Mouse (Mus musculus): Measurements from ENCODE around the gene Tmem247. TPM values are rescaled to one million over a fixed set of nuclear protein-coding genes. Genes with fewer than 3 reads are reported as not detected.

Gene Tmem247
- polyA plus RNA-seq, 1 experiment = not detected

DNA sequence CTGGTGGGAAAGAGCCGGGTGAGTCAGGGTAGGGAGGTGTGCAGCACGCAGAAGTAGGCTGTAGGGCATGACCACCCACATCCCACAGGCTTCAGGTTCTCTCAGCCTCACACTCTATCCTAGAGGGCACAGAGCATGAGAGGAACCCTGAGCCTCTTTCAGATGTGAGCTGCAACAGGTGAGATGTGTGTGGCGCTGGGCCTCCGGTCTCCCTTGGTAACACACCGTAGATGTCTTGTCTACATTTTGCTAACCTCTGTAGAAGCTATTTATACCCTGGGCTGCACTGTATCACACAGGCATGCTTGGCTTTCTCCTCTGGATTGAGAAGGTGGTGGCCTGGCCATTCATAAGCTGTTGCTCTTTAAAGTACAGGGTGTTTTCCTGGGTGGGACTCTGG is 51.4 kb downstream of the Tmem247 start:
- H3K4me1 ChIP-seq (replicated peaks; ENCODE audit: control insufficient read depth, insufficient read depth, low read length) = peaks cover 39% of the 10 kb centered on the region
- no peaks in the 10 kb centered on the region for H3K27me3 ChIP-seq (ENCODE audit: control insufficient read depth, insufficient read depth, low read length)
- H3K27ac ChIP-seq (ENCODE audit: control insufficient read depth, insufficient read depth, low read length) = no peak overlapping the region
- no peak for DNase-seq
- H3K4me3 ChIP-seq (ENCODE audit: control insufficient read depth, insufficient read depth, low read length) = no peak overlapping the region
- H3K36me3 ChIP-seq (ENCODE audit: control insufficient read depth, insufficient read depth, low read length) = no peaks in the 10 kb centered on the region
- 62% methylated on average over 5 of the region's 5 CpGs for WGBS
- no peak for TF ChIP-seq CTCF (IDR thresholded peaks at IDR 0.05; ENCODE audit: borderline replicate concordance, control insufficient read depth, extremely low read depth, insufficient read depth, low read length, poor library complexity)
- no peak for TF ChIP-seq POLR2A (IDR thresholded peaks at IDR 0.05; ENCODE audit: control insufficient read depth, extremely low read depth, insufficient read depth, low read length, poor library complexity)

DNA sequence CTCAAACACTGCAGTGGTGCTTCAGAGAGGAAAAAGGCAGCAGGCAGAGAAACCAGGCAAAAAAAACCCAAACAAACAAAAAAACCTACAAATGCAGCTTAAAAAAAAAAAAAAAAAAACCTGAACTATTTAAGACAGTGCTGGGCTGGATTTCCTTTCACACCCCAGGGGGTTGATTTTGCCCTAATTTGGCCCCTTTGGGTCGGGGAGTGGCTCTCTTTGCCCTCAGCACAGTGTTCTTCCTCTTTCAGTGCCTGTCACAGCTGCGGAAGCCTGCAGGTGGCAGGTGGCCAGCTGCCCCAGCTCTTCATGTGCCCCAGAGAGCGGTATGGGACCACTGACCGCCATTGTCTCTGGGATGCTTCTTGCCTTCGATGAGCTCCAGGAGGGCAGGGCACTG is 52.4 kb downstream of the Tmem247 start:
- H3K36me3 ChIP-seq (ENCODE audit: control insufficient read depth, insufficient read depth, low read length) = no peaks in the 10 kb centered on the region
- H3K4me3 ChIP-seq (ENCODE audit: control insufficient read depth, insufficient read depth, low read length) = no peak overlapping the region
- H3K27ac ChIP-seq (ENCODE audit: control insufficient read depth, insufficient read depth, low read length) = no peak overlapping the region
- TF ChIP-seq POLR2A (IDR thresholded peaks at IDR 0.05; ENCODE audit: control insufficient read depth, extremely low read depth, insufficient read depth, low read length, poor library complexity) = no peak
- TF ChIP-seq CTCF (IDR thresholded peaks at IDR 0.05; ENCODE audit: borderline replicate concordance, control insufficient read depth, extremely low read depth, insufficient read depth, low read length, poor library complexity) = no peak
- WGBS = 6% methylated on average over 5 of the region's 5 CpGs
- peak; percentile 60 for DNase-seq
- no peaks in the 10 kb centered on the region for H3K27me3 ChIP-seq (ENCODE audit: control insufficient read depth, insufficient read depth, low read length)
- peaks cover 39% of the 10 kb centered on the region for H3K4me1 ChIP-seq (replicated peaks; ENCODE audit: control insufficient read depth, insufficient read depth, low read length)

DNA sequence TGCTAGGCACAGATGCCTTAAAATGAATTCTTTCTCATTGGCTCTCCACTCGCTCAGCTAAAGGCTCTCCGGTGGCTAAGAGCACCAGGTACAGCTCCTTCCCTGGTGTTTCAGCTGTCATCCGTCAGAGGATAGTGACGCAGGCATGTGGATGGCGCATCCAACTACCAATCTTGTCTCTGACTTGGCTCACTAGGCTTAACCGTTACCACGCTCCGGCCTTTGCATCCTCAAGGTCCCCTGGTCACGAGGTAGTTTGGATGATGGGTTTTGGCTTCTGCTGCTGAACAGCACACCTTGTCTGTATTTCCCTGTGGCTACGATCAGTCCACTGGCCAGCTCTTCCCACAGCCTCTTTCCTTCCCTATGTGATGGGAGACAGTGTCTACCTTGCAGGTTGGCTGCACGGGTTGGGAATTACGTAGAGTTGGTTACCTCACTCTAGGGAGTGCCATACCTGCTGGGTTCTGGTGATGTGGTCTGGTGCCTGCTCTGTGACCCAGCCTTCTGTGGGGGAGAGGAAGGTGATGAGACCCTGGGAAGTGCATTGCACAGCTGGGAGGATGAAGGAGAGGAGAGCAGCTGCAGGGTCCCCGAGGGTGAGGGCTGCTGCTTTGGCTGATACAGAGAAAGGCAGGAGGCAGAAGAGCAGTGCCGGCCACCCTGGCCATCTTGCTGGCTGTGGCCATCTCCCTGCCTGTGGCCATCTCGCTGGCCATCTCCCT is 53.0 kb downstream of the Tmem247 start:
- TF ChIP-seq POLR2A (IDR thresholded peaks at IDR 0.05; ENCODE audit: control insufficient read depth, extremely low read depth, insufficient read depth, low read length, poor library complexity) (no peak), CTCF (IDR thresholded peaks at IDR 0.05; ENCODE audit: borderline replicate concordance, control insufficient read depth, extremely low read depth, insufficient read depth, low read length, poor library complexity) (no peak)
- no peaks in the 10 kb centered on the region for H3K36me3 ChIP-seq (ENCODE audit: control insufficient read depth, insufficient read depth, low read length)
- H3K4me3 ChIP-seq (ENCODE audit: control insufficient read depth, insufficient read depth, low read length) = no peak overlapping the region
- 78% methylated on average over 15 of the region's 15 CpGs for WGBS
- peaks cover 39% of the 10 kb centered on the region for H3K4me1 ChIP-seq (replicated peaks; ENCODE audit: control insufficient read depth, insufficient read depth, low read length)
- DNase-seq = no peak
- no peak overlapping the region for H3K27ac ChIP-seq (ENCODE audit: control insufficient read depth, insufficient read depth, low read length)
- H3K27me3 ChIP-seq (ENCODE audit: control insufficient read depth, insufficient read depth, low read length) = no peaks in the 10 kb centered on the region

DNA sequence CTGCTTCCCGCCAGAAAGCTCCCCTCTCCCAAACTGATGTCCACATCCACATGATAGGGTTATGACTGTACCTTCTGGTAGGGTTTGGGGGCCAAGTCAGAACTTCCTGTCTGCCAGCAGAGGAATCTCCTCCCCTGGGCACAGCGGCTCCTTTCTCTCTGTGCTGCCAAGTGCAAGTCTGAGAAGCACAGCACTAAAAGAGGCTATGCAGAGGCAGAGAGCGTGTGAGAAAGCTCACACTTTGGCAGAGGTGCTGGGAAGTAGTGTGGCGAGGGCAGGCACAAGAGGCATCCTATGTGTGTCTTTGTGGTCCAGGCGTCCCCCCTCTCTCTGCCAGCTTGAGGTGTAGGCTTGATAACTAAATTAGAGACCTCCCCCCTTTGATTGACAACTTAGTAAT is 53.9 kb downstream of the Tmem247 start:
- H3K4me3 ChIP-seq (ENCODE audit: control insufficient read depth, insufficient read depth, low read length) = no peak overlapping the region
- 29% methylated on average over 5 of the region's 5 CpGs for WGBS
- TF ChIP-seq CTCF (IDR thresholded peaks at IDR 0.05; ENCODE audit: borderline replicate concordance, control insufficient read depth, extremely low read depth, insufficient read depth, low read length, poor library complexity) (no peak), POLR2A (IDR thresholded peaks at IDR 0.05; ENCODE audit: control insufficient read depth, extremely low read depth, insufficient read depth, low read length, poor library complexity) (no peak)
- no peaks in the 10 kb centered on the region for H3K27me3 ChIP-seq (ENCODE audit: control insufficient read depth, insufficient read depth, low read length)
- no peak for DNase-seq
- H3K36me3 ChIP-seq (ENCODE audit: control insufficient read depth, insufficient read depth, low read length) = no peaks in the 10 kb centered on the region
- peaks cover 39% of the 10 kb centered on the region for H3K4me1 ChIP-seq (replicated peaks; ENCODE audit: control insufficient read depth, insufficient read depth, low read length)
- H3K27ac ChIP-seq (ENCODE audit: control insufficient read depth, insufficient read depth, low read length) = no peak overlapping the region

DNA sequence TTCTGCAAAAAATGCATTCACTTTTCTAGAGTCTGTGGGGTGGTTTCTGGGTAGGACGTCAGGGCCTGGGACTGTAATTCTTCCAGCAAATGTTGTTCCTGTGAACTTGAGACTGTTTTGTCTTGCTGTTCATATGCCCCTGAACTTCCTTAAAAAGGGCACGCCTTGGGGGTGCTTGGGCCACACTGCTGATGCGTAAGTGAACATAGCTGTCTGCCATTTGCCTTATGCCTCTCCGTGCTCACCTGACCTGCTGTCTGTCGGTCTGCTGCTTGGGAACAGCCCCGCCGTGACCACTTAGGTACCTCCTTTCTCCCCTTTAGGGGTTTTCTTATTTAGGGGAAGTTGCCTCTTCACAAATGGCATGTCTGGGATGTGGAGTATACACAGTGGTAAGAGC is 54.7 kb downstream of the Tmem247 start:
- WGBS = 69% methylated on average over 7 of the region's 7 CpGs
- Histone ChIP-seq H3K4me1 (replicated peaks; ENCODE audit: control insufficient read depth, insufficient read depth, low read length) (peaks cover 47% of the 10 kb centered on the region), H3K4me3 (ENCODE audit: control insufficient read depth, insufficient read depth, low read length) (no peak overlapping the region), H3K27ac (ENCODE audit: control insufficient read depth, insufficient read depth, low read length) (no peak overlapping the region), H3K27me3 (ENCODE audit: control insufficient read depth, insufficient read depth, low read length) (no peaks in the 10 kb centered on the region), H3K36me3 (ENCODE audit: control insufficient read depth, insufficient read depth, low read length) (no peaks in the 10 kb centered on the region)
- TF ChIP-seq CTCF (IDR thresholded peaks at IDR 0.05; ENCODE audit: borderline replicate concordance, control insufficient read depth, extremely low read depth, insufficient read depth, low read length, poor library complexity) = no peak
- TF ChIP-seq POLR2A (IDR thresholded peaks at IDR 0.05; ENCODE audit: control insufficient read depth, extremely low read depth, insufficient read depth, low read length, poor library complexity) = no peak
- DNase-seq = no peak

Other genes with a start within 250 kb of the Tmem247 start
- 16.6 and 18.9 TPM in 2 replicates for gene Epas1, start 163.6 kb upstream of the Tmem247 start, polyA plus RNA-seq (2012; rRNA removed)
- gene Atp6v1e2, start 30.5 kb downstream of the Tmem247 start, polyA plus RNA-seq (2012; rRNA removed) = not detected in 2 replicates
- 11.5 and 14.5 TPM in 2 replicates for gene Rhoq, start 45.7 kb downstream of the Tmem247 start, polyA plus RNA-seq (2012; rRNA removed)
- gene Pigf, start 108.1 kb downstream of the Tmem247 start, polyA plus RNA-seq (2012; rRNA removed) = 4.8 TPM in 2 replicates
- 12.6 and 16.8 TPM in 2 replicates for gene Cript, start 108.2 kb downstream of the Tmem247 start, polyA plus RNA-seq (2012; rRNA removed)
- 4.8 and 6.4 TPM in 2 replicates for gene Socs5, start 190.3 kb downstream of the Tmem247 start, polyA plus RNA-seq (2012; rRNA removed)